Mouse (Mus musculus) MEL (cell line): Measurements from ENCODE around the gene Pym1. TPM values are rescaled to one million over a fixed set of nuclear protein-coding genes. Genes with fewer than 3 reads are reported as not detected.

Experiments
- DNase-seq: peaks from one replicate; pipeline ENCODE4 v3.0.0; 2011; ENCODE audit warnings: low read depth, low spot score
- H3K27ac ChIP-seq: 2 replicates; pipeline ENCODE4 v1.5.1; 2012; ENCODE audit warnings: low read depth, mild to moderate bottlenecking, control low read depth, low read length, moderate library complexity; ENCODE audit not compliant: control insufficient read depth
- H3K27me3 ChIP-seq, 2 experiments: fragments of 150-350 bp in 1 of 2; sonication (generic) in 1 of 2; 2 replicates each; pipeline ENCODE4 v1.6.1; 2012; ENCODE audit warnings: low read length in 2 of 2, mild to moderate bottlenecking in 2 of 2, improper control_type of control experiment in 1 of 2, moderate library complexity in 1 of 2; ENCODE audit not compliant: insufficient read depth in 2 of 2, control insufficient read depth in 1 of 2
- H3K36me3 ChIP-seq, 2 experiments: 2 replicates each; pipeline ENCODE4 v1.6.1; 2012 to 2014; ENCODE audit warnings: low read length in 2 of 2, improper control_type of control experiment in 1 of 2, inconsistent platforms in 1 of 2, mild to moderate bottlenecking in 1 of 2; ENCODE audit not compliant: insufficient read depth in 2 of 2, control insufficient read depth in 1 of 2
- H3K4me1 ChIP-seq, 2 experiments: fragments of 150-350 bp in 1 of 2; sonication (generic) in 1 of 2; 2 replicates each; pipeline ENCODE4 v1.6.1; 2012; ENCODE audit warnings: low read length in 2 of 2, improper control_type of control experiment in 1 of 2, mild to moderate bottlenecking in 1 of 2; ENCODE audit not compliant: insufficient read depth in 2 of 2, control insufficient read depth in 1 of 2
- H3K4me3 ChIP-seq, 2 experiments: fragments of 150-350 bp in 1 of 2; sonication (generic) in 1 of 2; 2 replicates each; pipeline ENCODE4 v1.5.1; 2012; ENCODE audit warnings: low read depth in 2 of 2, low read length in 2 of 2, mild to moderate bottlenecking in 2 of 2, moderate library complexity in 2 of 2, control low read depth in 1 of 2, improper control_type of control experiment in 1 of 2; ENCODE audit not compliant: control insufficient read depth in 1 of 2, insufficient read depth in 1 of 2
- H3K79me2 ChIP-seq: 2 replicates; pipeline ENCODE4 v1.6.1; 2012; ENCODE audit warnings: mild to moderate bottlenecking, low read length, moderate library complexity; ENCODE audit not compliant: control insufficient read depth, poor library complexity, insufficient read depth
- H3K9ac ChIP-seq: 2 replicates; pipeline ENCODE4 v1.6.1; 2012; ENCODE audit warnings: low read depth, mild to moderate bottlenecking, control low read depth, low read length, moderate library complexity; ENCODE audit not compliant: control insufficient read depth, poor library complexity, severe bottlenecking
- H3K9me3 ChIP-seq: fragments of 150-350 bp; sonication (generic); replicated peaks from 2 replicates; pipeline ENCODE4 v1.6.1; 2012; ENCODE audit warnings: mild to moderate bottlenecking, low read length, improper control_type of control experiment, moderate library complexity; ENCODE audit not compliant: insufficient read depth
- BHLHE40 ChIP-seq: IDR thresholded peaks from 2 replicates; pipeline ENCODE4 v1.6.1; 2012; ENCODE audit warnings: low read depth, mild to moderate bottlenecking, inconsistent platforms, low read length, improper control_type of control experiment, borderline replicate concordance
- EP300 ChIP-seq, 2 experiments: IDR thresholded peaks; 2 replicates each; pipeline ENCODE4 v1.6.1; 2011; ENCODE audit warnings: improper control_type of control experiment in 2 of 2, low read length in 2 of 2, low read depth in 1 of 2, mild to moderate bottlenecking in 1 of 2
- ETS1 ChIP-seq: IDR thresholded peaks from 2 replicates; pipeline ENCODE4 v1.6.1; 2012; ENCODE audit warnings: low read depth, mild to moderate bottlenecking, inconsistent platforms, low read length, improper control_type of control experiment, moderate library complexity
- GABPA ChIP-seq: IDR thresholded peaks from 2 replicates; pipeline ENCODE4 v1.6.1; 2012; ENCODE audit warnings: low read depth, mild to moderate bottlenecking, inconsistent platforms, low read length, improper control_type of control experiment, moderate library complexity
- GATA1 ChIP-seq: IDR thresholded peaks from 2 replicates; pipeline ENCODE4 v1.6.1; 2011; ENCODE audit warnings: low read depth, low read length, improper control_type of control experiment
- KAT2A ChIP-seq: conservative IDR thresholded peaks from 2 replicates; pipeline ENCODE4 v1.6.1; 2012; ENCODE audit warnings: low read depth, low read length, improper control_type of control experiment, inconsistent platforms
- MYB ChIP-seq: IDR thresholded peaks from 2 replicates; pipeline ENCODE4 v1.6.1; 2011; ENCODE audit warnings: mild to moderate bottlenecking, low read depth, low read length, improper control_type of control experiment
- MYC ChIP-seq: IDR thresholded peaks from 2 replicates; pipeline ENCODE4 v1.6.1; 2011; ENCODE audit warnings: low read depth, mild to moderate bottlenecking, low read length, improper control_type of control experiment, moderate library complexity
- POLR2A ChIP-seq, 2 experiments: IDR thresholded peaks; 2 replicates each; pipeline ENCODE4 v1.6.1; 2011 to 2012; ENCODE audit warnings: low read length in 2 of 2, mild to moderate bottlenecking in 2 of 2, control low read depth in 1 of 2, improper control_type of control experiment in 1 of 2, low read depth in 1 of 2, moderate library complexity in 1 of 2; ENCODE audit not compliant: control insufficient read depth in 1 of 2, insufficient read depth in 1 of 2, poor library complexity in 1 of 2
- POLR2AphosphoS2 ChIP-seq: IDR thresholded peaks from 2 replicates; pipeline ENCODE4 v1.6.1; 2011; ENCODE audit warnings: low read length, improper control_type of control experiment
- POLR2AphosphoS5 ChIP-seq: IDR thresholded peaks from 2 replicates; pipeline ENCODE4 v1.6.1; 2012; ENCODE audit warnings: low read depth, borderline replicate concordance, mild to moderate bottlenecking, inconsistent platforms, low read length, moderate library complexity, mixed read lengths
- RAD21 ChIP-seq: IDR thresholded peaks from 2 replicates; pipeline ENCODE4 v1.6.1; 2011; ENCODE audit warnings: mild to moderate bottlenecking, low read depth, low read length, improper control_type of control experiment
- RCOR1 ChIP-seq: IDR thresholded peaks from 2 replicates; pipeline ENCODE4 v1.6.1; 2012; ENCODE audit warnings: low read depth, mild to moderate bottlenecking, inconsistent platforms, low read length, improper control_type of control experiment
- SIN3A ChIP-seq: IDR thresholded peaks from 2 replicates; pipeline ENCODE4 v1.6.1; 2012; ENCODE audit warnings: low read length, improper control_type of control experiment, inconsistent platforms
- TAL1 ChIP-seq: IDR thresholded peaks from 2 replicates; pipeline ENCODE4 v1.6.1; 2012; ENCODE audit warnings: mild to moderate bottlenecking, inconsistent platforms, low read length, moderate library complexity, mixed read lengths
- TCF12 ChIP-seq: IDR thresholded peaks from 2 replicates; pipeline ENCODE4 v1.6.1; 2014; ENCODE audit warnings: low read depth, mild to moderate bottlenecking, inconsistent platforms, low read length, improper control_type of control experiment, moderate library complexity
- UBTF ChIP-seq: IDR thresholded peaks from 2 replicates; pipeline ENCODE4 v1.6.1; 2012; ENCODE audit warnings: low read depth, mild to moderate bottlenecking, inconsistent platforms, low read length, improper control_type of control experiment, moderate library complexity, borderline replicate concordance; ENCODE audit not compliant: insufficient read depth
- ZKSCAN1 ChIP-seq: IDR thresholded peaks from 2 replicates; pipeline ENCODE4 v1.6.1; 2012; ENCODE audit warnings: low read depth, mild to moderate bottlenecking, inconsistent platforms, low read length, improper control_type of control experiment, moderate library complexity
- ZMIZ1 ChIP-seq: IDR thresholded peaks from 2 replicates; pipeline ENCODE4 v1.6.1; 2012; ENCODE audit warnings: low read depth, mild to moderate bottlenecking, inconsistent platforms, low read length, improper control_type of control experiment, moderate library complexity
- ZNF384 ChIP-seq: IDR thresholded peaks from 2 replicates; pipeline ENCODE4 v1.6.1; 2012; ENCODE audit warnings: low read depth, mild to moderate bottlenecking, inconsistent platforms, low read length, improper control_type of control experiment
- polyA plus RNA-seq, 2 experiments: library from polyadenylated mRNA; stranded (reverse) in 1 of 2; unstranded in 1 of 2; fragments of >175 nt in 1 of 2; fragments of >200 nt in 1 of 2; gene quantifications; 2 replicates each; pipeline versions ENCODE4 v1.2.1 to v1.2.4; 2012; ENCODE audit warnings: low replicate concordance in 2 of 2, low read depth in 1 of 2; ENCODE audit not compliant: insufficient read length in 2 of 2, insufficient read depth in 1 of 2, missing spikeins in 1 of 2
- total RNA-seq: library from RNA; depleted of rRNA; stranded (reverse); fragments of 300-350 nt; gene quantifications from 2 replicates; pipeline ENCODE4 v1.2.3, GENCODE M21; 2012

The Pym1 gene
- total and polyA plus RNA-seq, 3 experiments = 77.4 to 107 TPM; not detected in 1

- no peaks in the 10 kb centered on the region for H3K79me2 ChIP-seq
- DNase-seq = no peak
- no peak for TF ChIP-seq POLR2A (IDR thresholded peaks at IDR 0.05; ENCODE audit: control insufficient read depth in 1 of 2, insufficient read depth in 1 of 2, low read depth in 1 of 2, low read length in 2 of 2, poor library complexity in 1 of 2)
- TF ChIP-seq KAT2A = no peak
- TF ChIP-seq GATA1 = no peak
- no peak for TF ChIP-seq ZMIZ1
- no peak for TF ChIP-seq SIN3A
- TF ChIP-seq UBTF = no peak
- no peak for TF ChIP-seq POLR2AphosphoS5
- TF ChIP-seq GABPA = no peak
- no peak for TF ChIP-seq POLR2AphosphoS2
- no peak for TF ChIP-seq MYB
- no peak for TF ChIP-seq ZKSCAN1
- TF ChIP-seq, all 39 proteins: peak for 0
- Histone ChIP-seq H3K9me3 (no peaks in the 10 kb centered on the region), H3K27ac (no peak overlapping the region), H3K4me3 (no peak overlapping the region), H3K36me3 (peaks cover 0 to 5% of the 10 kb centered on the region in 2 experiments; a peak in 2 of 4 replicates), H3K27me3 (no peaks in the 10 kb centered on the region), H3K4me1 (peaks cover 0 to 7% of the 10 kb centered on the region in 2 experiments; a peak in 1 of 4 replicates), H3K9ac (no peak overlapping the region)
These were observed 46.7 kb downstream of the Pym1 start for GRCm38 (mm10) chr10:128794391-128794790.

GRCm38 (mm10) chr10:128795581-128795980 is 47.9 kb downstream of the Pym1 start:
- Histone ChIP-seq H3K27ac (no peak overlapping the region), H3K4me3 (no peak overlapping the region), H3K36me3 (peaks cover 0 to 5% of the 10 kb centered on the region in 2 experiments; a peak in 2 of 4 replicates), H3K9ac (no peak overlapping the region), H3K27me3 (no peaks in the 10 kb centered on the region), H3K9me3 (no peaks in the 10 kb centered on the region), H3K4me1 (peaks cover 0 to 7% of the 10 kb centered on the region in 2 experiments; a peak in 1 of 4 replicates), H3K79me2 (no peaks in the 10 kb centered on the region)
- no peak for TF ChIP-seq POLR2AphosphoS2
- TF ChIP-seq GATA1 = no peak
- TF ChIP-seq TAL1 = no peak
- TF ChIP-seq ZNF384 = no peak
- no peak for TF ChIP-seq BHLHE40
- no peak for TF ChIP-seq MYC
- TF ChIP-seq RCOR1 = no peak
- TF ChIP-seq ETS1 = no peak
- TF ChIP-seq UBTF = no peak
- no peak for TF ChIP-seq RAD21
- no peak for TF ChIP-seq TCF12
- no peak for TF ChIP-seq EP300 (IDR thresholded peaks at IDR 0.05; ENCODE audit: low read depth in 1 of 2, low read length in 2 of 2)
- TF ChIP-seq SIN3A = no peak
- no peak for DNase-seq
